Mouse (Mus musculus): ENCODE data around the gene 1700006A11Rik. TPM values are rescaled to one million over a fixed set of nuclear protein-coding genes. Genes with fewer than 3 reads are reported as not detected.
"Not testable (repeated sequence)": the region's sequence is repeated elsewhere in the genome, so short reads cannot be mapped to it uniquely, and the experiment has no call there.

The 1700006A11Rik gene
- not detected for total RNA-seq (2021)
- long read RNA-seq, experiment 1: 0 reads
- long read RNA-seq, experiment 2: 0 reads

DNA sequence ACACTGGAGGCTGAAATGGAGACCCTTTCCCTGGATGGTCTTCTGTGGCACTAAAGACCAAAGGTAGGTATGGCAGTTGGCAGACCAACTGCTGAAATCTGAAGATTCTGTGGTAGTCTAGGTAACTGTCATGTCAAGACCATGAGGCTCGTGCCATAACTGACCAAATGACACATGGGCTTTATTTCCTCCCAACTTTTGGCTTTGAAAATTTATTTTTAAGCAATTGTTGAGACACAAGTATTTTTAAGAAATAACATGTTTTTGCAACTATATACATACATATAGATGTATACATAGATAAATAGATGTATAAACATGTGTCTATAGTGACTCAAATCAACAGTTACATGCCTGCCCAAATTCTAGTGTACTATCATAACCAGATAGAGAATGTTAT lies at the start of gene 1700006A11Rik:
Gene 1700006A11Rik (minus strand): TSS at position 101 of the 400 bp plus-strand sequence.
- no peak for DNase-seq
- intact Hi-C loops (cut with DNase I): no loop called here

DNA sequence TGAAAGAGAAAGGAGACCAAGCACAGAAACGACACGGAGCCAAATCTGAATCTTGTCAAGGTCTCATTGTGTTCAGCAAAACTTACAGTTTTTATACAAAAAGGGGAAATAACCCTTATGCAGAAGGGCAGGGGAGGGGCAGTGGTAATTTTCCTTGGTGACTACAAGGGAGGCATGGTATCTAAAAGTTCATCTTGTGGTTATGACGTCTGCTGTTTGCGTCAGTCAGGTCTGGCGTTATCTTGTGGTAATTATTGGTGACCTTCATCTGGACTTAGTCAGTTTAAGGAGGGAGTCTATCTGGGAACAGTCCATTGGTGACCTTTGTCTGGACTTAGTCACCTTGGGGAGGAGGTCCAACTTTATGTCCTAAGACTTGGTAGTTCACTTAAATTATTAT lies 48.5 kb upstream of the 1700006A11Rik start:
- DNase-seq; intact Hi-C loops (cut with DNase I): not testable (repeated sequence)

DNA sequence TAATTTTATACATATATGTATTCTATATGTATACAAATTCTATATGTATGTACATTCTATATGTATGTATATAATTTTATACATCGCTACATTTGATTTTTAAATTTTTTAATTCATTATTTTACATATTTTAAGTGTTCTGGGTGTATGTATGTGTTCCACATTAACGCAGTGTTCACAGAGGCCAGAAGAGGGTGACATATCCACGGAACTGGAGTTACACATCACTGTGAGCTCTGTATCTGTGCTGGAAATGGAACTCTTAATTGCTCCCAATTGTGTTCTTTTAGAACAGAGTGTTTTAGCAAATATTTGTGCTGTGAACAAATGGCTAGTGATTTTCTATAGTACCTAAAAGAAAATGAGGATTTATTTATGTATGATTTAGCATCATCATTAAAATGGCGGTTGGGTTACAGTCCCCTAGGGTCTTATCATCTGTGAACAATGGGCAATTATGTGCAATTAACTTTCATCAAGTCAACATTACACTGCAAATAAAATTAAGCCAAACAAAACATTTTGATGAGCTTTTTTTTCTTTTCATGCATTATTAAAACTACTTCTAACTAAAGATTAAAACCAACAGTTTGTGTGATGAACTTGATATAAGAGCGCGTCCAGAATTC lies 40.4 kb upstream of the 1700006A11Rik start:
- intact Hi-C loops (cut with DNase I): no loop called here
- DNase-seq: no peak

DNA sequence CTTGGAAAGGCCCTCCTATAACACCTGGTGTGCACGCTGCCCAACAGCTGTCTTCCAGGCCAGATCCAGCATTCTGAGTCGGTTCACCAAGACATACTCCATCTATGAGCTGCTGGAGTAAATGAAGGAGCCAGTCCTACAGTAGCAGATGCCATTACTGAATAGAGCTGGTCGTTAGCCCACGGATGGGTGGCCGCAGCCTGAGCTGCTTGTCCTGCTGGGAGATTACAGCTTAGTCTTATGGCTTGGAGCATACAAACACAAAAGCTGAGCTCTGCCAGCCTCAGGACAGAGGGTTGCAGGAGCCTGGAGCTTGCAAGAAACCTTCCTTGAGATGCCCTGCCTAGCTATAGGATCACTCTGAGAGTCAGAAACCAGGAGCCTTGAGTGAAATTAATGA lies 33.6 kb downstream of the 1700006A11Rik start:
- no peak for DNase-seq
- intact Hi-C loops (cut with DNase I): no loop called here

DNA sequence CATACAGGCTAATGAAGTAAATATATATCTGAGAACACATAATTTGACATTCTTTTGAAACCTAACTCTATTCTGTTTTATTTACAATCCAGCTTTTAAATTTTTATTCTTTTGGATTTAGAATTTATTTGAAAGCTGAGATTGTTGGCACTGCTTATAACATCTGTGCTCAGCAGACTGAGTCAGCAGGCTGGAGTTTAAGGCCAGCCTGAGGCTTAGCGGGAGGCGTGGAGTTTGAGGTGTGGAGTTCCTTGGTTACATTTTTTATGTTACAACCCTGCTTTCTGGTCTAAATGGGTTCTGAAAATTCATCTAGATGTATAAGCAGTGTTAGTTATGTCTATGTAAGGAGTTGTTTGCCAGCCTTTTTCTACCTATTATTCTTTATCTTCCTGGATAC lies 35.7 kb downstream of the 1700006A11Rik start:
- DNase-seq: no peak
- intact Hi-C loops (cut with DNase I): no loop called here

DNA sequence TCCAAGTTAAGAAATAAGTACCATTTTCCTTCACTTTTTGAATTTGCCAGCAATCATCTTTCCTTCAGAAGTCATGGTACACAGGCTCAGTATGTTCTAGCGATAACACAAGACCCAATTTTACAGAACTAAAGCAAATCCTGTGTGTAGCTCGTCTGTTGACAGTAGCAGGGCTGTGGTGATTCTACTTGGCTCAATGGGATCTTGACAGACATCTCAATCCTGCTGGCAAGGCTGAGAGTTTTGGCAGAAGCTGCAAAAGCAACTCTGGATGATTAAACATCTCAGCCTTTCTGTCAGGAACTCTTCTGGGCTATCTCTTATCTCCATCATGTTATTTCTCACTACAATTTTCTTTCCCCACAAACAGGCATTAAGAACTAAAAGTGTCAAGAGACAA lies 36.2 kb downstream of the 1700006A11Rik start:
- intact Hi-C loops (cut with DNase I): no loop called here

DNA sequence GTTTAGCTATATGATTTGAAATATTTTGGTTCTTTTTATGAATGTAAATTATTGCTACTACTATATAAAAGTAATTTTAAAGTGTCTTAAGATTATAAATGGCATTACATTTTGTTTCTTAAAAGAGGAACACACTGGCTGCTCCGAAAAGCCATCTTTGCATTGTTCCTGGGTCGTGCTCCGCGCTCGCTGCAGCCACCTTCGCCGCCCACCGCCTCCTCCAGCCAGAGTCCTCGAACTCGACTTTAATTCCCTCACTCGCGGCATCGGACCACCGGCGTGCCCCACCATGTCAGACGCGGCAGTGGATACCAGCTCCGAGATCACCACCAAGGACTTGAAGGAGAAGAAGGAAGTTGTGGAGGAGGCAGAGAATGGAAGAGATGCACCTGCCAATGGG lies 40.5 kb downstream of the 1700006A11Rik start:
- intact Hi-C loops (cut with DNase I); DNase-seq: not testable (repeated sequence)

More for the DNA sequence above, 36.2 kb downstream of the 1700006A11Rik start:
- no peak for DNase-seq

DNA sequence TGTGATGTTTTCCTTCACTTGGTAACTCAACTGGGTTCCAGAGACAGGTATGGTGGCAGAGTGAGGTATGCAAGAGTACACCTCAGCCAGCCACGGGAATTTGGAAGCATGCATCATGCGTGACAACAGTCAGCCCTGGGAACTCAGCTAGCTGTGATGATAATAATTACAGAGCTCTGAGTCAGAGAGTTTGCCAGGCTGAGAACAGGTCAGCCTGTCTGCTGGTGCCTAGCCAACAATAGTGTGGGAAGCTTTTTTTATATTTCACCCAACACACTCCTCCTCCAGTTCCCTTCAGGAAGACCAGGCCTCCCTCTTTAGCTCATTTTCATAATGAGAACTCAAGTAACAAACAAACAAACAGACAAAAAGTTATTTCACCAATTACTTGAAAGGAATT lies 53.8 kb downstream of the 1700006A11Rik start:
- intact Hi-C loops (cut with DNase I): no loop called here
- DNase-seq: no peak

DNA sequence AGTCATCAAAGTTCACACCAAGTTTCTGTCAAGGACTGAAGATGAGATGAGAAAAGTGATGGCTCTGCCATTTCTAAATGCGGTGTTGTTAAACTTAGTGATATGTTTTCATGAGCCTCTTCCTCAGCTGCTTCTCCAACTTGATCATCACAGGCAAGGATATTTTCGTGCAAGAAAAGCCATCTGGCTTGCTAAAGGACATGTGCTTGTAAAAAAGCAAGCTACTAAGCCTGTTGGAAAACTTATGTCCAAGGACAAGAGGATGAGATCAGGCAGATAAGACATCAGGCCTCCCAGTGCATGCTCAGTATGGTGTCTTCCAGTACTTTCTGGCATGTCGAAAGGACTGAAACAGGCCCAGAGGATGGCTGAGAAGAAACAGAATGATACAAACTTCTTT lies 68.3 kb downstream of the 1700006A11Rik start:
- intact Hi-C loops (cut with DNase I): no loop called here

More for the DNA sequence above, 68.3 kb downstream of the 1700006A11Rik start:
- no peak for DNase-seq

Other genes starting within 250 kb of the 1700006A11Rik start
- under 1 TPM; 0.22 to 0.24 TPM for gene Tram1l1, start 105.2 kb downstream of the 1700006A11Rik start, total RNA-seq (2021)
- not detected for gene 1700003H04Rik, start 155.1 kb upstream of the 1700006A11Rik start, total RNA-seq (2021)

All from heart, postnatal 14 days (tissue).